Mouse (Mus musculus) MEL (cell line): ENCODE data around the gene Lztr1. TPM values are rescaled to one million over a fixed set of nuclear protein-coding genes. Genes with fewer than 3 reads are reported as not detected.

Experiments used
- DNase-seq: peaks from one replicate; pipeline ENCODE4 v3.0.0; 2011; ENCODE audit warnings: low read depth, low spot score
- H3K27ac ChIP-seq: 2 replicates; pipeline ENCODE4 v1.5.1; 2012; ENCODE audit warnings: low read depth, mild to moderate bottlenecking, control low read depth, low read length, moderate library complexity; ENCODE audit not compliant: control insufficient read depth
- H3K27me3 ChIP-seq, 2 experiments: fragments of 150-350 bp in 1 of 2; sonication (generic) in 1 of 2; 2 replicates each; pipeline ENCODE4 v1.6.1; 2012; ENCODE audit warnings: low read length in 2 of 2, mild to moderate bottlenecking in 2 of 2, improper control_type of control experiment in 1 of 2, moderate library complexity in 1 of 2; ENCODE audit not compliant: insufficient read depth in 2 of 2, control insufficient read depth in 1 of 2
- H3K36me3 ChIP-seq, 2 experiments: 2 replicates each; pipeline ENCODE4 v1.6.1; 2012 to 2014; ENCODE audit warnings: low read length in 2 of 2, improper control_type of control experiment in 1 of 2, inconsistent platforms in 1 of 2, mild to moderate bottlenecking in 1 of 2; ENCODE audit not compliant: insufficient read depth in 2 of 2, control insufficient read depth in 1 of 2
- H3K4me1 ChIP-seq, 2 experiments: fragments of 150-350 bp in 1 of 2; sonication (generic) in 1 of 2; 2 replicates each; pipeline ENCODE4 v1.6.1; 2012; ENCODE audit warnings: low read length in 2 of 2, improper control_type of control experiment in 1 of 2, mild to moderate bottlenecking in 1 of 2; ENCODE audit not compliant: insufficient read depth in 2 of 2, control insufficient read depth in 1 of 2
- H3K4me3 ChIP-seq, 2 experiments: fragments of 150-350 bp in 1 of 2; sonication (generic) in 1 of 2; 2 replicates each; pipeline ENCODE4 v1.5.1; 2012; ENCODE audit warnings: low read depth in 2 of 2, low read length in 2 of 2, mild to moderate bottlenecking in 2 of 2, moderate library complexity in 2 of 2, control low read depth in 1 of 2, improper control_type of control experiment in 1 of 2; ENCODE audit not compliant: control insufficient read depth in 1 of 2, insufficient read depth in 1 of 2
- H3K79me2 ChIP-seq: 2 replicates; pipeline ENCODE4 v1.6.1; 2012; ENCODE audit warnings: mild to moderate bottlenecking, low read length, moderate library complexity; ENCODE audit not compliant: control insufficient read depth, poor library complexity, insufficient read depth
- H3K9ac ChIP-seq: 2 replicates; pipeline ENCODE4 v1.6.1; 2012; ENCODE audit warnings: low read depth, mild to moderate bottlenecking, control low read depth, low read length, moderate library complexity; ENCODE audit not compliant: control insufficient read depth, poor library complexity, severe bottlenecking
- H3K9me3 ChIP-seq: fragments of 150-350 bp; sonication (generic); replicated peaks from 2 replicates; pipeline ENCODE4 v1.6.1; 2012; ENCODE audit warnings: mild to moderate bottlenecking, low read length, improper control_type of control experiment, moderate library complexity; ENCODE audit not compliant: insufficient read depth
- CHD2 ChIP-seq: IDR thresholded peaks from 2 replicates; pipeline ENCODE4 v1.6.1; 2011; ENCODE audit warnings: low read length, improper control_type of control experiment
- CTCF ChIP-seq, 3 experiments: IDR thresholded peaks in 2 of 3; conservative IDR thresholded peaks in 1 of 3; 2 replicates each; pipeline ENCODE4 v1.5.1; 2011 to 2012; ENCODE audit warnings: low read length in 3 of 3, low read depth in 2 of 3, mild to moderate bottlenecking in 2 of 3, improper control_type of control experiment in 1 of 3, inconsistent platforms in 1 of 3, mixed read lengths in 1 of 3, moderate library complexity in 1 of 3; ENCODE audit not compliant: control insufficient read depth in 1 of 3, insufficient read depth in 1 of 3, poor library complexity in 1 of 3, severe bottlenecking in 1 of 3
- E2F4 ChIP-seq: IDR thresholded peaks from 2 replicates; pipeline ENCODE4 v1.6.1; 2011; ENCODE audit warnings: low read depth, low read length, improper control_type of control experiment, borderline replicate concordance
- ELF1 ChIP-seq: IDR thresholded peaks from 2 replicates; pipeline ENCODE4 v1.6.1; 2014; ENCODE audit warnings: low read depth, mild to moderate bottlenecking, inconsistent platforms, low read length, improper control_type of control experiment, moderate library complexity
- GABPA ChIP-seq: IDR thresholded peaks from 2 replicates; pipeline ENCODE4 v1.6.1; 2012; ENCODE audit warnings: low read depth, mild to moderate bottlenecking, inconsistent platforms, low read length, improper control_type of control experiment, moderate library complexity
- HCFC1 ChIP-seq: IDR thresholded peaks from 2 replicates; pipeline ENCODE4 v1.6.1; 2012; ENCODE audit warnings: low read depth, mild to moderate bottlenecking, inconsistent platforms, low read length, improper control_type of control experiment, moderate library complexity
- JUND ChIP-seq: IDR thresholded peaks from 2 replicates; pipeline ENCODE4 v1.6.1; 2011; ENCODE audit warnings: low read depth, mild to moderate bottlenecking, improper control_type of control experiment, low read length
- KAT2A ChIP-seq: conservative IDR thresholded peaks from 2 replicates; pipeline ENCODE4 v1.6.1; 2012; ENCODE audit warnings: low read depth, low read length, improper control_type of control experiment, inconsistent platforms
- MAX ChIP-seq: IDR thresholded peaks from 2 replicates; pipeline ENCODE4 v1.6.1; 2011; ENCODE audit warnings: low read length, improper control_type of control experiment
- MAZ ChIP-seq: IDR thresholded peaks from 2 replicates; pipeline ENCODE4 v1.6.1; 2012; ENCODE audit warnings: low read depth, mild to moderate bottlenecking, inconsistent platforms, low read length, improper control_type of control experiment
- MXI1 ChIP-seq: IDR thresholded peaks from 2 replicates; pipeline ENCODE4 v1.6.1; 2011; ENCODE audit warnings: mild to moderate bottlenecking, low read depth, low read length, improper control_type of control experiment
- MYC ChIP-seq: IDR thresholded peaks from 2 replicates; pipeline ENCODE4 v1.6.1; 2011; ENCODE audit warnings: low read depth, mild to moderate bottlenecking, low read length, improper control_type of control experiment, moderate library complexity
- NELFE ChIP-seq: IDR thresholded peaks from 2 replicates; pipeline ENCODE4 v1.6.1; 2011; ENCODE audit warnings: low read depth, low read length, improper control_type of control experiment
- RCOR1 ChIP-seq: IDR thresholded peaks from 2 replicates; pipeline ENCODE4 v1.6.1; 2012; ENCODE audit warnings: low read depth, mild to moderate bottlenecking, inconsistent platforms, low read length, improper control_type of control experiment
- TAL1 ChIP-seq: IDR thresholded peaks from 2 replicates; pipeline ENCODE4 v1.6.1; 2012; ENCODE audit warnings: mild to moderate bottlenecking, inconsistent platforms, low read length, moderate library complexity, mixed read lengths
- USF1 ChIP-seq: IDR thresholded peaks from 2 replicates; pipeline ENCODE4 v1.6.1; 2014; ENCODE audit warnings: low read depth, mild to moderate bottlenecking, inconsistent platforms, low read length, improper control_type of control experiment, moderate library complexity
- ZC3H11A ChIP-seq: IDR thresholded peaks from 2 replicates; pipeline ENCODE4 v1.6.1; 2012; ENCODE audit warnings: low read depth, mild to moderate bottlenecking, inconsistent platforms, low read length, improper control_type of control experiment
- polyA plus RNA-seq, 2 experiments: library from polyadenylated mRNA; stranded (reverse) in 1 of 2; unstranded in 1 of 2; fragments of >175 nt in 1 of 2; fragments of >200 nt in 1 of 2; gene quantifications; 2 replicates each; pipeline versions ENCODE4 v1.2.1 to v1.2.4; 2012; ENCODE audit warnings: low replicate concordance in 2 of 2, low read depth in 1 of 2; ENCODE audit not compliant: insufficient read length in 2 of 2, insufficient read depth in 1 of 2, missing spikeins in 1 of 2
- total RNA-seq: library from RNA; depleted of rRNA; stranded (reverse); fragments of 300-350 nt; gene quantifications from 2 replicates; pipeline ENCODE4 v1.2.3, GENCODE M21; 2012

Lztr1 gene
- total and polyA plus RNA-seq, 3 experiments: 45.1 to 83.2 TPM; not detected in 1

DNA sequence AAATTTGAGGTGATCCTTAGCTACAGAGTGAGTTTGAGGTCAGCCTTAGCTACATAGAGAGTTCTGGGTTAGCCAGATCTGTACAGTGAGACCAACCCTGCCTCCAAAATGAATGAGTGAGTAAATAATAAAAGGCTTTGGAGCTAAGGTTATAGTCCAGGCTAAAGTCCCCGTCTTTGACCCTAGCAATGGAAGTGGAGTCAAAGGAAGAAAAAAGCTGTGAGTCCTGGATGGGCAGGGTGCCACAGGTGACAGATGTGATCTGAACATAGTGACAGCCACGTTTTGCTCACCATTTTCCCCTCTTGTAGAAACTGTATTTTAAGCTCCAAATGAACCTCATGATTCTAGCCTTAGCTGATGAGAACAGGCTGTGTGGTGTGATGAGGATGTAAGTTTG lies 10.4 kb downstream of the Lztr1 start:
- Histone ChIP-seq H3K9me3 (no peaks in the 10 kb centered on the region), H3K9ac (no peak overlapping the region), H3K27me3 (no peaks in the 10 kb centered on the region), H3K27ac (no peak overlapping the region)
- TF ChIP-seq RCOR1 (no peak), ZC3H11A (no peak), MYC (no peak), MAZ (no peak), MXI1 (no peak), GABPA (no peak)
- TF ChIP-seq, all 39 proteins: peak for 0
- Histone ChIP-seq H3K4me3 (no peak overlapping the region), H3K4me1 (no peaks in the 10 kb centered on the region), H3K79me2 (no peaks in the 10 kb centered on the region), H3K36me3 (peaks cover 0 to 1% of the 10 kb centered on the region in 2 experiments; a peak in 1 of 4 replicates)
- DNase-seq: no peak

DNA sequence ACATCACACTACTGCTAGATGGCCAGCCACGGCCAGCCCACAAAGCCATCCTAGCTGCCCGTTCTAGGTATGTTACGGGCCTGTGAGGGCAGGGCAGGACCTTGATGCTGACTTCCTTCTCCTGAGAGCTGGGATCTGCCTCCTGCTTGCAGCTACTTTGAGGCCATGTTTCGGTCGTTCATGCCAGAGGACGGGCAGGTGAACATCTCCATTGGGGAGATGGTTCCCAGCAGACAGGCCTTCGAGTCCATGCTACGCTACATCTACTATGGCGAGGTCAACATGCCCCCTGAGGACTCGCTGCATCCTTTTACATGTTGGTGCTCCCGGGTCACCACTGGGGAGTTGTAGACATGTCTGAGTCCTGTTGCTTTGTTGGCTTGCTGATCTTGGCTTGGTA lies 15.7 kb downstream of the Lztr1 start:
- no peak overlapping the region for H3K27ac ChIP-seq
- H3K9ac ChIP-seq: no peak overlapping the region
- TF ChIP-seq GABPA: no peak
- H3K4me3 ChIP-seq: no peak overlapping the region
- H3K4me1 ChIP-seq: no peaks in the 10 kb centered on the region
- no peaks in the 10 kb centered on the region for H3K9me3 ChIP-seq
- peaks cover 3% of the 10 kb centered on the region; the same call in 1 of the 2 replicates for H3K79me2 ChIP-seq
- no peak for DNase-seq
- peaks cover 0 to under 1% of the 10 kb centered on the region in 2 experiments; a peak in 1 of 4 replicates for H3K36me3 ChIP-seq
- H3K27me3 ChIP-seq: no peaks in the 10 kb centered on the region

DNA sequence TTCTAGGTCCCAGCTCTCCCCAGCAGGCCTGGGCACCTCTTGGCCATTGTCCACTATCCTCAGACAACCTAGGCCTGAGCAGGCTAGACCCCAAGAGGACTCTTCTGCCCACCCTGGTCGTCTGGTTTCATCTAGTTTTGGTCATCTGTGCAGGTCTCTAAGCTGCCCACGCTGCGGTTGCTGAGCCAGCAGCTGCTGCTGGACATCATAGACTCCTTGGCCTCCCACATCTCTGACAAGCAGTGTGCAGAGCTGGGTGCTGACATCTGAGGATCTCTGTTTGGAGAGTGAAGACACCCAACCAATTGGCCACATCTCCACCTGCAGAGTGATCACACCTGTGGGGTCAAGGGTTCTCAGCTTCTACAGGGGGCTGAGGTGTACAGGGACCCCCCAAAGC lies 17.0 kb downstream of the Lztr1 start:
- no peak for DNase-seq
- H3K36me3 ChIP-seq: peaks cover 0 to 7% of the 10 kb centered on the region in 2 experiments; a peak in 2 of 4 replicates

DNA sequence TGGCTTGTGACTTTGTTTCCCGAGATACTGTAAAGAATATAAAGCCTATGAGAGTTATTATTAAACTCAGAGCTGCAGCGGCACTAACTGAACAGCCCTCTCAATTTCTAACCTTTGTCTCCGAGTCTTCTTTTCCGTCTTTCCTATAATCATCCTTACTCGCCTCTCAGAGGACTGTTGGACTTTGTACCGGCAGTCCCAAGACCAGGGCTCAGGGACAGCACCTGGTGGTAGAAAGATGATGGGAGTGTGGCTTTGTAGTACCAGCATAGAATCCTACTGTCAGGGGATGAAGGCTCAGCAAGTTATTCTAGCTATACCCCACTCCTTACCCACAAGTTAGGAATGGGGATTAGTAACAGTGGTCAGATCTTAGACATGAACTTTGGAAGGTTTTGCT lies 17.7 kb downstream of the Lztr1 start:
- DNase-seq: no peak
- Histone ChIP-seq H3K9me3 (no peaks in the 10 kb centered on the region), H3K27me3 (no peaks in the 10 kb centered on the region), H3K36me3 (peaks cover 0 to 7% of the 10 kb centered on the region in 2 experiments; a peak in 2 of 4 replicates), H3K4me1 (peaks cover 0 to 7% of the 10 kb centered on the region in 2 experiments; a peak in 2 of 4 replicates), H3K9ac (no peak overlapping the region), H3K79me2 (peaks cover 18% of the 10 kb centered on the region), H3K4me3 (no peak overlapping the region), H3K27ac (no peak overlapping the region)
- TF ChIP-seq CHD2 (no peak), TAL1 (no peak), HCFC1 (no peak), MAZ (no peak), MAX (no peak), USF1 (no peak), GABPA (no peak), KAT2A (no peak), E2F4 (no peak), NELFE (no peak), JUND (no peak), MXI1 (no peak), ELF1 (no peak)

More for the DNA sequence above, 17.0 kb downstream of the Lztr1 start:
- H3K27ac ChIP-seq: no peak overlapping the region
- peaks cover 15% of the 10 kb centered on the region for H3K79me2 ChIP-seq
- H3K4me3 ChIP-seq: no peak overlapping the region
- no peak for TF ChIP-seq CTCF (IDR thresholded peaks at IDR 0.05 in 2 of 3, conservative IDR thresholded peaks at IDR 0.05 in 1 of 3; ENCODE audit: control insufficient read depth in 1 of 3, insufficient read depth in 1 of 3, low read depth in 2 of 3, low read length in 3 of 3, poor library complexity in 1 of 3, severe bottlenecking in 1 of 3)
- peaks cover 0 to 7% of the 10 kb centered on the region in 2 experiments; a peak in 2 of 4 replicates for H3K4me1 ChIP-seq
- no peaks in the 10 kb centered on the region for H3K27me3 ChIP-seq
- no peaks in the 10 kb centered on the region for H3K9me3 ChIP-seq
- H3K9ac ChIP-seq: no peak overlapping the region
